Mouse (Mus musculus): ENCODE measurements around the gene Hivep3.

DNA sequence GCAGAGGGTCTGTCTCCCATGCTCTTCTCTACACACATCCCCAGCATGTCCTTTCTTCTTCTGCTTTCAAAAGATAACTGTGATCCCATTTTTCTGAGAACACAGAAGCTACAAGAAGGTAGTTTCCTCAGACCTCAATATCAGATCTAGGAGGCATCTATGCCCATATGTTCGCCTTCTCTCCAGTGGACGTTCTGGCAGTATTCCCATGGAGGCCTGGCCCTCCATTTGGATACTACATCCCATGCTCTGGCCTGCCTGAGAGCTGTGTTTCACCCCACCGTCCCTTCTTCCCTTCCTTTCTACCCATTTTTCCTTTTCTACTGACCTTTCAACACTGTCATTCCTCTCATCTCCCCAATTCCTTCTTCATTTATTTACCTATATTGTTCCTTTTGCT is 34.5 kb downstream of the Hivep3 start:
- TF ChIP-seq CTCF (IDR thresholded peaks at IDR 0.05; ENCODE audit: low read depth) (no peak), EP300 (optimal IDR thresholded peaks at IDR 0.05) (no peak)
